Mouse (Mus musculus) midbrain, embryonic 14.5 days (tissue): ENCODE measurements at regions not wholly inside any gene's neighbourhood (a gene's known extent, or its start where the extent isn't known, plus 50 kb on each side); places are given as distances from the start of the nearest gene placed in this dataset.

Experiments
- ATAC-seq: fragments of 200-750 bp; cut with Nextera tagmentation; 2 replicates; pipeline ENCODE4 v1.8.0; 2017; ENCODE audit warnings: moderate number of reproducible peaks, moderate library complexity; ENCODE audit not compliant: low FRiP score, low TSS enrichment
- DNase-seq: peaks from one replicate; pipeline ENCODE4 v3.0.0-alpha.2; 2015
- H3K27ac ChIP-seq: fragments of 300-500 bp; sonication (generic); replicated peaks from 2 replicates; pipeline ENCODE4 v1.5.1; 2014; ENCODE audit warnings: mild to moderate bottlenecking, low read depth, low read length, moderate library complexity
- H3K27me3 ChIP-seq: fragments of 300-500 bp; sonication (generic); 2 replicates; pipeline ENCODE4 v1.6.1; 2014; ENCODE audit warnings: low read length, control low read depth, mixed read lengths; ENCODE audit not compliant: control insufficient read depth, insufficient read depth
- H3K36me3 ChIP-seq: fragments of 300-500 bp; sonication (generic); 2 replicates; pipeline ENCODE4 v1.6.1; 2014; ENCODE audit warnings: low read length, control low read depth; ENCODE audit not compliant: control insufficient read depth, insufficient read depth
- H3K4me1 ChIP-seq: fragments of 300-500 bp; sonication (generic); 2 replicates; pipeline ENCODE4 v1.6.1; 2014; ENCODE audit warnings: mild to moderate bottlenecking, antibody characterized with exemption, low read length, control low read depth; ENCODE audit not compliant: control insufficient read depth, insufficient read depth
- H3K4me2 ChIP-seq: fragments of 300-500 bp; sonication (generic); 2 replicates; pipeline ENCODE4 v1.6.1; 2014; ENCODE audit warnings: mild to moderate bottlenecking, low read length, moderate library complexity
- H3K4me3 ChIP-seq: fragments of 300-500 bp; sonication (generic); replicated peaks from 2 replicates; pipeline ENCODE4 v1.5.1; 2014; ENCODE audit warnings: low read depth, low read length
- H3K9ac ChIP-seq: fragments of 300-500 bp; sonication (generic); replicated peaks from 2 replicates; pipeline ENCODE4 v1.6.1; 2014; ENCODE audit warnings: mild to moderate bottlenecking, low read length, moderate library complexity
- H3K9me3 ChIP-seq: fragments of 300-500 bp; sonication (generic); 2 replicates; pipeline ENCODE4 v1.6.1; 2016; ENCODE audit warnings: low read length, control low read depth, mixed read lengths; ENCODE audit not compliant: control insufficient read depth
- WGBS: fragments of 180-500 bp; shearing (Covaris S2); extraction: QIAGEN DNeasy Blood & Tissue Kit; methylation state at CpG from one replicate; pipeline ENCODE4 v1.1.7; 2014; 5-methylcytosine and 5-hydroxymethylcytosine counted together

DNA sequence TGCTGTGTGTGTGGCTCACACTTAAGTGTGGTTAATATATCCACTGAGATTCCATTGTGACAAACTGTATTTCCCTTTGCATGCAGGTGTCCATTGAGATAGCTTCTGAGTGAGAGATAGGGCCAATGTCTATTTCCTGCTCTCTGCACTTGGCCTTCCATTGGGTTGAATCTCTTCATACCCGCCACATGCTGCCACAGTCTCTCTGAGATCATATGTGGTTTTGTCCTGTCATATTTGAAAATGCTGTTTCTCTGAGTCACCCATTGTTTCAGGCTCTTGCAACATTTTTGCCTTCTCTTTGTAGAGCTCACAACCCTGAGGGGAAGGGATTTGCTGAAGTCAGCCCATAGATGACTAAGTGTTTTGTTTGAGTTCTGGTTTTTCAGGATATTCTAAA, 2081.3 kb downstream of the Olfm4 start:
- no peak for ATAC-seq
- DNase-seq, result no peak
- Histone ChIP-seq H3K4me2 (no peak overlapping the region), H3K36me3 (no peaks in the 10 kb centered on the region), H3K27me3 (no peaks in the 10 kb centered on the region), H3K4me1 (no peaks in the 10 kb centered on the region), H3K4me3 (no peak overlapping the region), H3K9ac (no peak overlapping the region), H3K9me3 (no peaks in the 10 kb centered on the region), H3K27ac (no peak overlapping the region)
- 91% methylated on average over 1 of the region's 1 CpGs for WGBS

GRCm38 (mm10) chr14:82101643-82102042, 2117.8 kb downstream of the Olfm4 start:
- H3K4me2 ChIP-seq, result no peak overlapping the region
- H3K4me3 ChIP-seq, result no peak overlapping the region
- H3K4me1 ChIP-seq, result no peaks in the 10 kb centered on the region
- ATAC-seq, result no peak
- no peak overlapping the region for H3K27ac ChIP-seq
- H3K36me3 ChIP-seq, result no peaks in the 10 kb centered on the region
- no peaks in the 10 kb centered on the region for H3K27me3 ChIP-seq
- no peak overlapping the region for H3K9ac ChIP-seq
- no peaks in the 10 kb centered on the region for H3K9me3 ChIP-seq
- DNase-seq, result no peak

DNA sequence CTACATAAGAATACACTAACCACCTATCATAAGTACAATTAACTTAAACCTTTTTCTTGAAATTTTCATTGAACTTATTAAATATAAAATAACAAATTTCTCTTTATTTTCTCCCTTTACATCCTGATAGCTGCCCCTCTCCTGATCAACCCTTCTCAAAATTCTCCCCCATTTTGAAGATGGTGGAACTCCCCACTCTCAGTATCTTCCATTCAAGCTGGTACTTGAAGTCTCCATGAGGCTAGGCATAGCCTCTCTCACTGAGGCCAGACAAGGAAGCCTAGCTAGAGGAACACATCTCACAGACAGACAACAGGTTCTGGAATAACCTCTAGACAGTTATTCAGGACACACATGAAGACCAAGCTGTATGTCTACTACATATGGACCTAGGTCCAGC, 2129.0 kb downstream of the Olfm4 start:
- H3K4me1 ChIP-seq, result no peaks in the 10 kb centered on the region
- no peak overlapping the region for H3K4me3 ChIP-seq
- no peaks in the 10 kb centered on the region for H3K9me3 ChIP-seq
- no peak overlapping the region for H3K9ac ChIP-seq
- H3K27ac ChIP-seq, result no peak overlapping the region
- no peaks in the 10 kb centered on the region for H3K27me3 ChIP-seq
- H3K36me3 ChIP-seq, result no peaks in the 10 kb centered on the region
- DNase-seq (no peak), ATAC-seq (no peak)
- H3K4me2 ChIP-seq, result no peak overlapping the region

GRCm38 (mm10) chr14:82148827-82149498, 2165.1 kb downstream of the Olfm4 start:
- Histone ChIP-seq H3K4me1 (no peaks in the 10 kb centered on the region), H3K36me3 (no peaks in the 10 kb centered on the region), H3K27me3 (no peaks in the 10 kb centered on the region), H3K27ac (no peak overlapping the region), H3K4me2 (no peak overlapping the region), H3K9ac (no peak overlapping the region), H3K9me3 (no peaks in the 10 kb centered on the region), H3K4me3 (no peak overlapping the region)
- DNase-seq (no peak), ATAC-seq (no peak)
- 88% methylated on average over 6 of the region's 6 CpGs for WGBS

DNA sequence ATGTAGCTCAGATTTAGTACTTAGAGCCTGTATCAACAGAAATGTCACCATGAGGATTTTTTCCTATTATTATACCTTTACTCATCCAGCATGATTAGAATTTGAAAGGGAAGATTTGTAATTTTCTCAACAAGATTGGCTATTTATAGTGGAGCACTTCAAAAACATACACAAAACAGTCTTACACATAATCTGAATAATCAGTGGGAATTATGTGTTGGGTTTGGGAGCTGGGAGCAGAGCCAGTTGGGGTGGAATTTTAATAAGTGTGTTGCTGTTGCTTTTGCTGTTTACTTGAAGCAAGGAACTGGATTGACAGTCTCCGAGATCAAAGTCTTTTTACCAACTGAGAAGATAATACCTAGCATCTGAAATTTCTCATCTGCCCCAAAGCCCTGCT, 2201.5 kb downstream of the Olfm4 start:
- Histone ChIP-seq H3K36me3 (no peaks in the 10 kb centered on the region), H3K27me3 (no peaks in the 10 kb centered on the region), H3K9ac (no peak overlapping the region), H3K4me3 (no peak overlapping the region), H3K27ac (no peak overlapping the region), H3K4me2 (no peak overlapping the region), H3K4me1 (no peaks in the 10 kb centered on the region), H3K9me3 (no peaks in the 10 kb centered on the region)
- WGBS, result 79% methylated on average over 1 of the region's 1 CpGs
- DNase-seq (peak; percentile 3), ATAC-seq (no peak)

DNA sequence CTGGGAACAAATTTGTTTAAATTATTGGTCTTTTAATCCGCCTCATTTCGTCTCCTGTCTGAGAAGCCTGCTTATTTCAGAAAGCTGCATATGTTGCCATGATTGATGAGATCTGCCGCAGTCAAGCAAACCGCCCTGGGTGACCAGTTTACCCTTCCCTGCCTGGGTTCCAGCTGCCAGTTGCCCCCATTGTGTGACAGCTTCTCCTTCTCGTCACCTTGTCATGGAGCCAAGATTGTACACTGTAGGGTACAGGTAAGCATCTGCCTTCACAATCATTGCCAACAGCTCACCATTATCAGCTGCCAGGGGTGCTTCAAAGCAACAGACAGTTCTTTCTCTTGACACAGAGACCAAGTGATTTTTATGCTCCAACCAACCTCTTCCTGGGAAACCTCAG, 2226.5 kb downstream of the Olfm4 start:
- ATAC-seq (no peak), DNase-seq (peak; percentile 5)
- no peak overlapping the region for H3K27ac ChIP-seq
- H3K36me3 ChIP-seq, result no peaks in the 10 kb centered on the region
- H3K9me3 ChIP-seq, result no peaks in the 10 kb centered on the region
- H3K4me1 ChIP-seq, result no peaks in the 10 kb centered on the region
- no peaks in the 10 kb centered on the region for H3K27me3 ChIP-seq
- no peak overlapping the region for H3K9ac ChIP-seq
- WGBS, result 74% methylated on average over 5 of the region's 5 CpGs
- no peak overlapping the region for H3K4me3 ChIP-seq
- no peak overlapping the region for H3K4me2 ChIP-seq

- no peak overlapping the region for H3K4me3 ChIP-seq
- 84% methylated on average over 3 of the region's 3 CpGs for WGBS
- ATAC-seq (no peak), DNase-seq (no peak)
- no peak overlapping the region for H3K27ac ChIP-seq
- no peak overlapping the region for H3K4me2 ChIP-seq
- H3K9me3 ChIP-seq, result no peaks in the 10 kb centered on the region
- H3K36me3 ChIP-seq, result no peaks in the 10 kb centered on the region
- no peaks in the 10 kb centered on the region for H3K4me1 ChIP-seq
- no peak overlapping the region for H3K9ac ChIP-seq
- H3K27me3 ChIP-seq, result no peaks in the 10 kb centered on the region
These were observed 2214.8 kb upstream of the Pcdh17 start for GRCm38 (mm10) chr14:82228522-82228921.

GRCm38 (mm10) chr14:82236238-82236637, 2207.1 kb upstream of the Pcdh17 start:
- no peak for DNase-seq
- 64% methylated on average over 1 of the region's 1 CpGs for WGBS
- Histone ChIP-seq H3K36me3 (no peaks in the 10 kb centered on the region), H3K27ac (no peak overlapping the region), H3K4me2 (no peak overlapping the region), H3K4me1 (no peaks in the 10 kb centered on the region), H3K9ac (no peak overlapping the region), H3K27me3 (no peaks in the 10 kb centered on the region), H3K4me3 (no peak overlapping the region), H3K9me3 (no peaks in the 10 kb centered on the region)
- no peak for ATAC-seq

- no peak for ATAC-seq
- DNase-seq, result no peak
- Histone ChIP-seq H3K9ac (no peak overlapping the region), H3K9me3 (no peaks in the 10 kb centered on the region), H3K4me2 (no peak overlapping the region), H3K4me3 (no peak overlapping the region), H3K36me3 (no peaks in the 10 kb centered on the region), H3K4me1 (no peaks in the 10 kb centered on the region), H3K27me3 (no peaks in the 10 kb centered on the region), H3K27ac (no peak overlapping the region)
- 70% methylated on average over 2 of the region's 2 CpGs for WGBS
These were observed 2200.0 kb upstream of the Pcdh17 start for GRCm38 (mm10) chr14:82243321-82243720.
